Mouse (Mus musculus) heart, adult 11 months (tissue): ENCODE measurements around the gene Arfgap3.
"Not testable (repeated sequence)": the region's sequence is repeated elsewhere in the genome, so short reads cannot be mapped to it uniquely, and the experiment has no call there.

Experiments
- DNase-seq: peaks from one replicate; pipeline ENCODE4 v3.0.0; 2022

Arfgap3 gene

DNA sequence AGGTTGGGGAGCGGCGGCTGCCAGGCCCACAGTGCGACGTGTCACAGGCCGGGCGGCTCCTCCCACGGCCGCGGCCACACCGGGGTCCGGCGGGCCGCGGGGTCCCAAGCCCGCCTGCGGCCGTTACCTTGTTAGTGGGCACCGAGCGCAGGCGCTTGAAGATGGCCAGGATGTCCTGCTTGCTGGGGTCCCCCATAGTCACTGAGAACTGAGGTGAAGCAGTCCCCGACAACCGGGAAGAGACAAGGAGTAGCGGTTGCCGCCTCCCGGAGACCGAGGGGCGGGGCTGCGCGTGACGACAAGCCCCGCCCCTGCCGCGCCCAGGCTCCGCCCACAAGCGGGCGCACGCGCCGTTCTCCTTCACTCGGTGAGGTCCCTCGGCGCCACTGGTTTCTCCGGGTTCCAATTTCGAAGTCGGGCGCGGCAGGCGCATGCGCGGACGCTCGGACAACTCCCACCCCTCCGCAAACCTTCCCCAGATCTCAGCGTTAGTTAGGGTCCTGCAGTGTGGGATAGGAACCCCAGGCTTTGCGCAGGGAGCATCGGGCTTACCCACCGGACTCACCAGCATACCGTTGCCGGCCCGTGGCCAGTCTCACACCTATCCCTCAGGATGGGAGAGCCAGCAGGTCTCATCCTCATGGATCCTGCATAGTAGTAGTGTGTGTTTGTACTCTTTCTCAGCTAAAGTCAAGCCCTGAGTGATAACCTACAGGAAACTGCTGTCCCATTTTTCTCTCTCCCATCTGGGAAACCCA is at the start of gene Arfgap3:
TSS of gene Arfgap3 (minus strand) at position 294 of the 758 bp plus-strand sequence.
- peak; percentile 99 for DNase-seq

DNA sequence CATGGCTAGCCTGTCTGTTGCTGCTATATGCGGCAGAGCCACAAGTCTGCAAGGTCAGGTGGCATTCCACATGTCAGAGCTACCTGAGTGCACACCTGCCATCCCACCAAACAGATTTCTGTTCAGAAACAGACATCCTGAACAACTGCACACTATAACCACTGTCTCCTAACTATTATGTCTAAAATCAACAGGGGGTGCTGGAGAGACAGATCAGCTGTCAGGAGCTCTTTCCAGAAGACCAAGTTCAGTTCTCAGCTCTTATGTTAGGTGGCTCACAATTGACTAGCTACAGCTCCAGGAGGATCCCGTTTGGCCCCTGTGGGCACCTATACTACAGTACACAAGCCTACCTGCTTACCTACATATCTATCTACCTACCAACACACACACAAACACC is 42.7 kb upstream of the Arfgap3 start:
- DNase-seq, result no peak

DNA sequence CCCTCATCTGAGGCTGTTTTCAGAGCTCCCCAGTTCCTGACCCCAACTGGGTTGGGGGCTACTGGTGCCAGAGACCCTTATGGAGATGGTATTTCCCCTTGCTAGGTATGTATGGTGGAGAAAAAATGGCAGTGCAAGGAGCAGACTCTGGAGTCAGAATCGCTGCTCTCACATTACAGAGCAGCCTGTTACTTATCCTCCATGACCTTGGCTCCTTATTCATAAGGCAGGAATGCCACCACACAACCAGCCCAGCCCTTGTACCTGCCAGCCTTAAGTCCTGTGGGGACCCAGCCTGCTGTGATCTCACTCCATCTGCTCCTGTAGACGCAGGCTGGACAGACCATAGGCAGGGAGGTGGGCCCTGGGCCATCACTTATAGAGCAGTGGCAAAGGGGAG is 37.9 kb upstream of the Arfgap3 start:
- no peak for DNase-seq

DNA sequence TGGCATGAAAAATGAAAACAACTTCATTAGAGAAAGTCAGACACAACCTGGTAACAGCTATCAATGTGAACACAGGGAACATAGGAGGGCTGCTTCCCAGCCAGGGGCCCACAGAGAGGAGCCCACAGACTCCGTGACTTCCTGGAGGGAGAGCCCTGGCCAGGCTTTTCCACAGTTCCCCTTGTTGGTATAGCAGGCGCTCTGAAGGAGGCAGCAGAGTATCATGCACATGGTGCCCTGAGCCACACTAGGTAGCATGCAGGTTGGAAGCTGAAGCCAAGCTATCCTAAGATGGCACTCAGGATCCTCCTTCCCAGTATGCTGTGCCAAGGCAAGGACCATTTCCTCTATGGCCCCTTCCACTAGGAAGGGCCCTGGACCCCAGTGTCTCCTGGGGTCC is 33.6 kb upstream of the Arfgap3 start:
- DNase-seq, result peak; percentile 92

DNA sequence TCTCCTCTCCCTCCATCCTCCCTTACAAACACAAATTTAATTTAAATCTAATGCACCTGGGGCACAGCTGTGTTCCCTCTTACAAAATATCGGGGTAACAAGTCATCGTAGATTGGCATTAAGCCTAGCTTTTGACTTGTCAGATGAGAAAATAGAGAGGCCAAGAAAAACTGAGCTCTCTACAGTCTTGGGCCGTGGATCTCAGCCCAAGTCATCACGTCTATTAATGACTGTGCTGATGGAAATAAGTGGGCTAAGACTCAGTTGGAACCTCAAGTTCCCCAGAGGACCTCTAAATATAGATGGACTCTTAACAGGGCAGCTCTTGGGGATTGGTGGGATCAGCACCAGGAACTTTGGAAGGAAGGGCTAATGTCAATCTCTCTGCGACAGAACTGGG is 33.1 kb upstream of the Arfgap3 start:
- DNase-seq, result peak; percentile 96

DNA sequence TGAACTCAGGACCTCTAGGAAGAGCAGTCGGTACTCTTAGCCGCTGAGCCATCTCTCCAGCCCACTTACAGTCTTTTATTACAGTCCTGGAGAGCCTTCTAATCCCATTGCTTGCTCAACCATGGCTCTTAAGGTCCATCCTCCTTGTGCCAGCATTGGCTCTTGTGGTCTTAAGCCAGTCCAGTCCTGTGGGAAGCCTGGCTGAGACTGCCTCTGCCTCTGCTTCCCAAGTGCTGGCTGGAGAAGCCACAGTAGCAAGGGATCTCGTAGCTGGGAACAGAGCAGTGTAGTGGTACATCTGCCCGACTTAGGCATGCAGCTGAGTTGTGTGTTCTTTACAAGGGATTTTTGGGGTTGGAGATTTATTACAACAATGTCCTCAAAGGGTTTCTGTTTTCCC is 32.4 kb upstream of the Arfgap3 start:
- peak; percentile 89 for DNase-seq

DNA sequence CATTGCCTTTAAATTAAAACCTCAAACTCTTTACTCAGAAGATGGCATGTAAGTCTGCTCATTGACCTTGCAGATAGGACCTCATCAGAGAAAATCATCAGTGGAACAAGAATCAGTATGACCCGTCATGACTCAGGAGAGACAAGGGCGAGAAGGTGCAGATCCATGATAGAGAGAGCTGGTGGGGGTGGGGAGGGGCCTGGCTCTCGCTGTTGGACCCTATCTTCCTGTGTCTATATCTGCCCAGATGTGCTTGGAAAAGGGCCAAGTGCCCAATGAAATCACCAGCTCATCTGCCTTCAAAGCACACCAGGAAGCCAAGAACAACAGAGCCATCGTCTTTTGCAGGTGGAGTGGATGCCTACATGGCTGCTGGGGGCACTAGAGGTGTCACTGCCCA is 27.1 kb upstream of the Arfgap3 start:
- DNase-seq, result no peak

DNA sequence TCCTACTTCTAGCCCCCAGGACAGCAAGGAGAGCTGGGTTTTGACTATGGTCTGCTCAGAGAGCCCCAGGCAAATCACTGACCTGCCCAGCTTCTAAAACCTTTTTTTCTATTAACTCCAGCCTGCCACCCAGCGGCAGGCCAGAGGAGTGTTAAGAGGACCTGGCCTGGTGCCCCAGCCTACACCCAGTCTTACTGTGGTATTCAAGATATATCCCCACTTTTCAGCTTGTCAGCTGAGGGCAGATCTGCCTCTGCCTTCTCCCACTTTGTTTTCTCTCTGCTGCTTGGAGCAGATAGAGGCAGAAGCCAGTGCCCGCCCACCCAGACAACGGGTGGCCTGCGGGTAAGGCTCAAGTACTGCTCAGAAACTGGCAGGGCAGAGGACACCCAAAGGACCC is 25.1 kb upstream of the Arfgap3 start:
- DNase-seq, result peak; percentile 97

DNA sequence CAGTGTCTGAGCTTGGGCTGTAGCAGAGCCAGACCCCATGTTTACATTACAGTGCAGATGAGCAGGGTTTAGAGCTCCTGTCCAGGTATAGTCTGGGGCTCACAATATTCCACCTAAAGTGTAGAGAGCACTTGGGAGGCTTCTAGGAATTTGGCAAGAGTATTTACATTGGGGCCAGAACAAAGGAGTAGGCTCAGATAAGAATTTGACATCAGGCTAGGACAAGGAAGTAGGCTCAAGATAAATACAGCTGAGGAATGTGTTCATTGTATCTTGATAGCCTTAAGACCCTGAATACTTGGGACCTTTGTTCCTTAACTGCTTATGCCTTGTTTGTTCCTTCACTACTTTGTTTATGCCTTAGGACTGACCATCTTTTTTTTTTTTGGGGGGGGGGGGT is 24.0 kb upstream of the Arfgap3 start:
- no peak for DNase-seq

DNA sequence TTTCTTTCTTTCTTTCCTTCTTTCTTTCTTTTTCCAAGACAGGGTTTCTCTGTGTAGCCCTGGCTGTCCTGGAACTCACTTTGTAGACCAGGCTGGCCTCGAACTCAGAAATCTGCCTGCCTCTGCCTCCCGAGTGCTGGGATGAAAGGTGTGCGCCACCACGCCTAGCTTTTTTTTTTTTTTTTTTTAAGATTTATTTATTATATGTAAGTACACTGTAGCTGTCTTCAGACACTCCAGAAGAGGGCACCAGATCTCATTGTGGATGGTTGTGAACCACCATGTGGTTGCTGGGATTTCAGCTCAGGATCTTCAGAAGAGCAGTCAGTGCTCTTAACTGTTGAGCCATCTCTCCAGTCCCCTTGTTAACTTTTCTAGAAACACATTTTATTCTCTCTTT is 18.7 kb upstream of the Arfgap3 start:
- not testable (repeated sequence) for DNase-seq

DNA sequence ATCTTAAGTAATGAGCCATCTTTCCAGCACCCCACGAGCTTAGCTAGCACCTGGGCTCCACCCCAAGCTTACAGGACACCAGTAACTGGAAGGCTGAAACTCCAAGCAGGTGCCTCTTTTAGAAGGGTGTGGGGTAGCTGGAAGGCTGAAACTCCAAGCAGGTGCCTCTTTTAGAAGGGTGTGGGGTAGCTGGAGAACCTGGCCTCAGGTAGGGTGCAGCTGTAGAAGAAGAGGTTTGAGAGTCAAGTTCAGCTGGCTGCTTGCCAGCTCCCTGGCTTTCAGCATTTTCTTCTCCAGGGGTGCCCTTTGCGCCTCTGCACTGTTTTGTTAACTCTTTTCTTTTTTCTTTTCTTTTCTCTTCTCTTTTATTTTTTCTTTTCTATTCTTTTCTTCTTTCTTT is 18.2 kb upstream of the Arfgap3 start:
- no peak for DNase-seq

DNA sequence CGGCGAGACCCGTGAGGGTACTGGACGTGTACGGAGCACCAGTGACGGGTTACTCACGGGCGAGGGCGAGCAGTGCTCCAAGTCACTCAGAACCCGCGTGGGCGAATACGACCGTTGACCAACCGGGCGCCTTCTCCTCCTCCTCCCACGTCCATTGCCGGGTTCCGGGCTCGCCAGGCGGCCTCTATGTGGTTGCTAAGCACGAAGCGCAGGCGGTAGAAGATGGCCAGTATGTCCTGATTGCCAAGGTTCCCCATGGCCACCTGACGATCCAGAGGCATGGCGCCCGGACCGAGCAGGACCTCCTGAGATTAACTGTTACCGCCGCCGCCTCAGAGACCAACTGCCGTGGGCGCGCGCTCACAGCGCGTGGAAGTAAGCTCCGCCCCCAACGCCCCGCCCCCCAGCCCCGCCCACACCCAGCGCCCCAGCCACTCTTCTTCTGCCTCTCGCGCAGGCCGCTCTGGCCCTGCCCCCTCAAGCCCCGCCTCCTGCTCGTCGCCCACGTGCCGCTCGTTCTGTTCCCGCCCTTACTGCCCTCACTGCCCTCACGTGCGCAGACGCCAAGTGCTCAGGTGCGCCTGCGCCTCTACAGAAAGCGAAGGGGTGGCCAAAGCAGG is 17.0 kb upstream of the Arfgap3 start:
- peak; percentile 97 for DNase-seq

DNA sequence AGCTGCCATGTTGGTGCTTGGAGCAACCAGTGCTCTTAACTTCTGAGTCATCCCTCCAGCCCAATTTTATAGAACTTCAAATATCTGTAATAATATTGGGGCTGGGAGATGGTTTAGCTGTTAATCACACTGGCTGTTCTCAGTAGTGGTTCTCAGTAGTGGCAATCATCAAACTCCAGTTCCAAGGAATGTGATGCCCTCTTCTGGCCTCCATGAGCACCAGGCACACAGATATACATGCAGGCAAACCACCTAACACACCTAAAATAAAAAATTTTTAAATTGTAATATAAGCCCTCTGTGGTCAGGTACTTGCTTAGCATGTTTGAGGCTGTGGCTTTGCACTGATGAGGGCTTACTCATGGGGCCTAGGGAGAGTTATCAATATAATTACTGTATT is 15.7 kb upstream of the Arfgap3 start:
- no peak for DNase-seq

DNA sequence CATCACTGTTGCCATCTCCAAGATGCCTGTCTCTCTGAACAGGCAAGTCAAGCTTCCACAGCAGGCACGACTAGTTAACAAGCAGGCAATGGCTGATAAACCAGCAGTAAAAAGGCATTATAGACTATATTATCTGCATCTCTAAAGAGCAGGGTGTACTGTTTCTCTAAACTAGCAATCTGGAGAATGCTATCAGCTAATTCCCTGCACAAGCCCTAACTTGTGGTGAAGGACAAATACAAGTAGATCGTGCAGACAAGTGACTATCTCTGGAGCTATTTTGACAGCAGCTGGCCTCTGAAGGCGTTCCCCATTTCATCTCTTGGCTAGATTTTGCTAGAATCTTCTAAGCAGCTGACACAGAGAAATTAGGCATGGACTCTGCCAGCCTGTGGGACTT is 14.1 kb upstream of the Arfgap3 start:
- no peak for DNase-seq

DNA sequence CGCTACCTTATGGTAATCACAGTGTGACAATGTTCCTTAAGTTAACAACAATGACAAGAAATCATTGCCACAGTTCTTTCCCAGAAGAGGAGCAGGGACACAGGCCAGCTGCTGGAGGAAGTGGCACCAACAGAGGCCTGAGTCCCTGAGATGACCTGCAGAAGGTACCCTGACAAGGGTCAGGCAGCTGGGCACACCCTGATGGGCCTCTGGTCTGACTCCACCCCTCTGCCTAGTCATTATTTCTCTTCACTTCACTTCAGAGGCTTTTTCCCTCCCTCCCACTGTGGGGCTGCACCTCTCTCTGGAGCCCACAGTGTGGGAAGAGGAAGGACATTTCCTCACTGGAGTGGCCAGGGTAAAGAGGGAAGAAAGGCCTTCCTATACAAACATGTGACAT is 12.8 kb upstream of the Arfgap3 start:
- not testable (repeated sequence) for DNase-seq

DNA sequence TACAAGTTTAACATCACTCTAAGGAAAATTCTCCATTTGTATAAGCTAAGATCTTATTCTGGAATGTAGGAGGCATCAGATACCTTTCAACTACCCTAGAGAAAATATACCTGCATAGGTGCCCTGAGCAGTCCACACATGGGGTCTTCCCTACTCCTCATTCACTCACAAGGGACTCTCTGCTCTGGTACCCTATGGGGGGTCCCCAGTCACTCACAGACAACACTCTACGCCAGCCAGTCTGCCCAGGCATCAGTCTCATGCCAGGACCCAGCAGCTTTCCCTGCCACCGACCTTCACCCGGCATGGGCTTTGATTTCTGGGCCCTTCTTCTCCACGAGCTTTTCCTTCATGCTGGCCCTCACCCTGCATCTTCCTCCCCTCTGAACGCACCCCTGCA is 10.9 kb upstream of the Arfgap3 start:
- peak; percentile 91 for DNase-seq

DNA sequence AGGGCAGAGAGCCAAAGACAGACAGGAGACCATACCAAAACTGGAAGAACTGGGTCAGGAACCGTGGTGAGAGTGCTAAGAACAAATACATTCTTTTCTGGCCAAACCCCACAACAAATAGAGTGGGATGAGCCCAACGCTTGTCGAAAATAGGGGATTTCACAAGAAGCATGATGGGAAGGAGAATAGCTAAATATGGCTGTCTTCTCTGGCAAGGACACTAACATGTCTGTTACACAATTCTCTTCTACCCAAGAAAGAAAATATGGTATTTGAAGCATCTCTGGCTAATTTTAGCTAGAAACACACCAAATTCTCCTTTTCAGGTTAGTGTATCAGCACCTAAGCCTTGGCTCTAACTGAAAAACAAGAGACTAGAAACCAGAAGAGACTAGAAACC is 10.1 kb upstream of the Arfgap3 start:
- DNase-seq, result no peak

DNA sequence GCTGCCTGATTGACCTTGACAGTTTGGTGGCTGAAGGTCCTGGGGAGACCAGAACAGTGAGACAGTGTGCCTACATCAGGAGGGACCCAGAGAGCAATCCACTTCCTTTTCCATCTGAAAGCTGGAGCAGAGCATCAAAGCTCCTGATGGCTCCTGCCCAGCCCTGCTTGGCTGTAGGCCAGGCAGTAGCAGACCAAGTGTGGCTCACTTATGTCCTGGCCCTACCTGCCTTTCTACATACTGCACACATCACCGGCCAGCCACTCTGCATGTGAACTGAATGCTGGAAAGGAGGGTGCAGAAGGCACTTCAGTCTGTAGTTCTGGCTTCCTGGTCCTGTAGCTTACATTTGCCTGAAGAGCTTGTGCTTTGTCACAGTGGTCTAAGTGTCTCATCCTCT is 8.4 kb upstream of the Arfgap3 start:
- no peak for DNase-seq

DNA sequence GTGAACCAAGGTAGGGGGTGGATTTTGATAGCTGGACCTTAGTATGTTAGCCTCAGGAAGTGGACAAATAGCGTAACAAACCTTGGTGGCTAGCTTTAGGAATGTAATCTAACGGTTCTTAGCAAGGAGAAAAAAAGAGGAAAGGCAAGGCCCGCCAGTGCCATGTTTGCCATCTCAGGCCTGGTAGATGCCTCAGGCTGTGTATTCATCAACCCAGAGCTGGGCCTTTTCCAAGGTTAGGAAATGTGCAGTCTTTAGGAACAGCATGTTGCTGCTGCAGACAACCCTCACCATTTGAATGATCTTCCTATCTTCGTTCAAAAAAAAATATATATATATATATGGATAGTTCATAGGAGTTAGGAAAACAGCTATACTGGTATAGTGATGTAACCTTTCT is 1.5 kb upstream of the Arfgap3 start:
- DNase-seq, result no peak

DNA sequence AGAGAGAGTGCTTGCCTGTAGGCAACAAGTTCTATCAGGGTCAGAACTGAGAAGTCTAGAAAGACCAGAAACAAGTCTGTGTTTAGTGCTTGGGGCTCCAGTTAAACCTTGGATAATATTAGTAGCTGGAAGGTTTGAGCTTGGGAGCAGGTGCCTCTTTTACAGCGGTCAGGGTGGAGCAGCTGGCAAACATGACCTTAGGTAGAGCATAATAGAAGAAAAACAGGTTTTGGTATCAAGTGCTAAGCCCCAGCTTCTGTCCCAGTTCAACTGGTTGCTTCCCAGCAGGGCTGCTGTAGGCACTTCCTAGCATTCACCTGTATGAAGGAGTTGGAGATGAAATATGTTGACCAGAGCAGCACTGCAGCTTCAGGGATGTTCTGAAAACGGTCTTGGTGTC is 812 bp upstream of the Arfgap3 start:
- no peak for DNase-seq

DNA sequence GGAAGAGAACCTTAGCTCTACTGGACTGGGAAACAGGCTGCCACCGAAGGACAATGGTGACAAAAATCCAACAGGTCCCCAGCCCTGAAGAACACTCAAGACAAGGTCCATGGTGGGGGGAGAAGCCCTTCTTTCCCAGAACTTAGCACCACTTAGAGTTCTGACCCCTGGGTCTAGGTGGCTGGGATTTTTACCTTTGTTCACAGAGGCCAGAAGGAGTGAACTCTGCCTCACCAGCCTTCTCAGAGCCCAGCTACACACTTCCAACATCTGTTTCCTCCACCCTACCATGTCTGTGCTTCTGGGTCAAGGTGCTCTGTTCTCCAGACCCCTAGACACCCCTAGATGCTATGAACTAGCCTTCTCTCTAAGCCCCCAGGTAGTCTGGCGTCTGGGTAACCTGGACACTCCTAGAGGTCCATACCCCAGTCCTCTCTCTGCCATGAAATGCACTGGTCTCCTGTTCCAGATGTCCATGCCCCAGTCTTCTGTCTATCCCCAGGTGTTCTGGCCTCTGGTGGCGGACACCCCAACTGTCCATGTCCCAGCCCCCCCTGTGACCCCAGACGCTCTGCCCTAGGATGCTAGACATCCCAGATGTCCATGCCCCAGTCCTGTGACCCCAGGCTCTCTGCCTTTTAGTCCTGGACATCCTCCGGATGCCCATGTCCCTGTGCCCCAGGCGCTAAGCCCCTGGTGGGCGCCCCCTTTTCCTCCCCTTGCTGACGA is 658 bp downstream of the Arfgap3 start:
- no peak for DNase-seq

DNA sequence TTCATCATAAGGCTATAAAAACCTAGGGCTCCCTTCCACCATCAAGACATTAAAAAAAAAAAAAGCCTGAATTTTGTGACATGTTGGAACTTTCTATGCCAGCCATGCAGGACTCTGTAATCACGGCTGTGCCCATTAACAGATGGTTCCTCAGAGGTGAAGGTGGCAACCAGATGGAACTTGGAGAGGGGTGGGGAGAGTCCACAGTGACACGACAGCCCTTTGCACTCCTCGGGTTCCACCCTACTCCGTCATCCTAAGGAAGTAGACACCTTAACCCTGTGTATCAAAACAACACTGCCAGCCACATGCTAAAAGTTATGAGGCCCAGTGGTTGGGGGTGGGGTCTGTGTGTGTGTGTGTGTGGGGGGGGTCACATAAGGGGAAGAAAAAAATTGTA is 1.3 kb downstream of the Arfgap3 start:
- no peak for DNase-seq

DNA sequence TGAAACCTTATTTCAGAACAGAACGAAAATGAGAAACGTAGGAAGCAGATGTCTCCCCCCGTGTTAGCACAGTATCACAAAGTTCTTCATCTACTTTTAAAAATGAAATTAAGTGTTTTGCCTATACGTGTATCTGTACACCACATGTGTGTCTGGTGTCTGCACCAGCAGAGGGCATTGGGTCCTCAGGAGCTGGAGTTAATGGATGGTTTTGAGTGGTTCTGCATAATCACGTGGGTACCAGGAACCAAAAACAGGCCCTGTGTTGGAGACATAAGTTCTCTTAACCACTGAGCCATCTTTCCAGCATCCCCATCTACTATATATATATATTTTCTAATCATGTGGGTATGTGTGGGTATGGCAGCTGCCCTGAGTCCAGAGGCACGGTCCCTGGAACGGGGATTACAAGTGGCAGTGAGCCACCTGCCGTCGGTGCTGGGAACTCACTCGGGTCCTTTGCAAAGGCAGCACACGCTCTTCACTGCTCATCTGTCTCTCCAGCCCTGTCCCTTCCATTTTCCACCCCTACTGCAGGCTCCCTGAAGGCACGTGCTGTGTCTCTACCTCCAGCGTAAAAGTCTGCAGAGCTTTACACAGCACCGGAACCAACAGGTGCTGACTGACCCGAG is 4.0 kb downstream of the Arfgap3 start:
- DNase-seq, result no peak

DNA sequence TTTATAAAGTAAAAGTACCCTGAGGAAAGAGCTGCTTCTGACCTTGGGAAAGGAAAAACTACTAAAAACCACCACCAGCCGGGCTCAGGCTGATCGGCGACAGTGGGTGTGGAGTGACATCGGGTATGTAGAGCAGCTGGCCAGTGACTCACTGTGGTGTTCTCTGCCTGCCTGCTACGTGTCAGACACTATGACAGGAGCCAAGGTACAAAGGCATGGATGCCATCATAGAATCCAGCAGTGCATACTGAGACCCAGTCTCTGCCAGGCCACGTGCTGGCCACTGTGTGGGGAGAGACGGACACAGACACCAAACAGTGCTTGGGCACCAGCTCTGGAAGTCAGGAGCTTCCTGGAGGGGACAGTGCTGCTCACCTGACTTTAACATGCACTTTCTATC is 5.1 kb downstream of the Arfgap3 start:
- DNase-seq, result peak; percentile 97
